ENCODE assay signal across 33 mouse cellular contexts in the genomic region with DNA sequence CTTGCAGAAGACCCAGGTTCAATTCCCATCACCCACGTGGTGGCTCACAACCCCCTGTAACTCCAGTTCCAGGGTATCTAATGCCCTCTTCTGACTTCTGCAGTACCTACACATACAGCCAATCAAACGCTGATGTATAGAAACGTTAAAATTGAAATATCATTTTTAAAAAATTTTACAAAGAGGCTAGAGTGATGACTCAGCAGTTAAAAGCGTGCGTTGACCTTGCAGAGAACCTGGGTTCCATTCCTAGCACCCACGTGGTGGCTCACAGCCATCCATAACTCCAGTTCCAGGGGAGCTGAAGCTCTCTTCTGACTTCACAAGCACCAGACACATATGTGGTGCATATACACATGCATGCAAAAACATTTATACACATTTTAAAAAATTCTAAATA. TPM values are rescaled to one million over a fixed set of nuclear protein-coding genes. Genes with fewer than 3 reads are reported as not detected.
"Had no signal": no experiment of that assay in that cellular context is flagged by ENCODE, and none has a peak within 500 bp of the region (broad histone marks: within the 10 kb centered on the region; RNA-seq: fewer than 3 reads in every experiment).

No protein-coding gene starts in this region.

- H3K27me3 ChIP-seq: heart, embryonic 12.5 days; hindbrain, embryonic 13.5 days; hindbrain, embryonic 15.5 days; kidney, embryonic 15.5 days; limb, embryonic 12.5 days; liver, embryonic 13.5 days; liver, embryonic 15.5 days had no signal

- H3K4me2 ChIP-seq: heart, embryonic 12.5 days; hindbrain, embryonic 13.5 days; hindbrain, embryonic 15.5 days; kidney, embryonic 15.5 days; limb, embryonic 12.5 days; liver, embryonic 11.5 days; liver, embryonic 13.5 days; liver, embryonic 15.5 days had no signal

- H3K36me3 ChIP-seq: heart, embryonic 10.5 days; heart, embryonic 12.5 days; hindbrain, embryonic 13.5 days; hindbrain, embryonic 15.5 days; kidney, embryonic 15.5 days; limb, embryonic 10.5 days; limb, embryonic 12.5 days; liver, embryonic 13.5 days; liver, embryonic 15.5 days had no signal

- DNase-seq: gastrocnemius, postnatal 14 days; gastrocnemius, postnatal 36 days; heart, adult 11 months; heart, postnatal 10 days; kidney, adult 11 months; kidney, adult 2 months; kidney, adult 9 months; kidney, postnatal 10 days; kidney, postnatal 25 days; kidney, postnatal 4 days; liver; liver, embryonic 13.5 days had no signal

- H3K4me3 ChIP-seq: heart, embryonic 10.5 days; heart, embryonic 12.5 days; hindbrain, embryonic 13.5 days; hindbrain, embryonic 15.5 days; kidney, embryonic 15.5 days; layer of hippocampus, adult 2 months; left cerebral cortex, adult 2 months; limb, embryonic 10.5 days; limb, embryonic 12.5 days; liver, embryonic 13.5 days; liver, embryonic 15.5 days had no signal

- H3K27ac ChIP-seq: heart, embryonic 10.5 days; hindbrain, embryonic 13.5 days; hindbrain, embryonic 15.5 days; hindbrain, postnatal 0 days; kidney, embryonic 15.5 days; layer of hippocampus, adult 2 months; left cerebral cortex, adult 2 months; limb, embryonic 10.5 days; limb, embryonic 12.5 days; liver, embryonic 13.5 days; liver, embryonic 15.5 days had no signal

- ATAC-seq: hindbrain, postnatal 0 days; intestine, embryonic 16.5 days had no signal

- H3K4me1 ChIP-seq: heart, embryonic 10.5 days; heart, embryonic 12.5 days; hindbrain, embryonic 13.5 days; hindbrain, embryonic 15.5 days; limb, embryonic 10.5 days; limb, embryonic 12.5 days; liver, embryonic 13.5 days; liver, embryonic 15.5 days had no signal

- H3K9ac ChIP-seq: heart, embryonic 12.5 days; hindbrain, embryonic 13.5 days; hindbrain, embryonic 15.5 days; kidney, embryonic 15.5 days; limb, embryonic 12.5 days; liver, embryonic 13.5 days; liver, embryonic 15.5 days had no signal

- H3K9me3 ChIP-seq: heart, embryonic 10.5 days; heart, embryonic 12.5 days; hindbrain, embryonic 13.5 days; hindbrain, embryonic 15.5 days; kidney, embryonic 15.5 days; limb, embryonic 10.5 days; limb, embryonic 12.5 days; liver, embryonic 13.5 days; liver, embryonic 15.5 days had no signal

RNA-seq across cellular contexts. Expression of gene Ninj2, which starts 38.7 kb away (rescaled TPM):
- total RNA-seq: gastrocnemius, adult 18-20 months; gastrocnemius, postnatal 14 days; gastrocnemius, postnatal 36 days; heart, adult 8-10 months; heart, postnatal 10 days; heart, postnatal 25 days; hematopoietic stem cell, adult 5-6 weeks; hindbrain, postnatal 0 days had no signal
- polyA plus RNA-seq: heart, embryonic 10.5 days; heart, embryonic 12.5 days; heart, embryonic 14.5 days; heart, embryonic 16.5 days; hindbrain, embryonic 11.5 days; hindbrain, embryonic 13.5 days; hindbrain, embryonic 15.5 days; hindbrain, postnatal 0 days; intestine, embryonic 14.5 days; kidney, adult 2 months; kidney, embryonic 15.5 days; limb, embryonic 10.5 days; limb, embryonic 12.5 days; liver, embryonic 11.5 days; liver, embryonic 13.5 days had no signal
